Mouse (Mus musculus) cerebellum, adult 2 months (tissue): ENCODE data around the gene Aacs.

ENCODE experiments used
- CTCF ChIP-seq: fragments of 200-500 bp; IDR thresholded peaks from 2 replicates; pipeline ENCODE4 v1.5.1; 2011; ENCODE audit warnings: low read depth, mild to moderate bottlenecking, control low read depth, low read length, moderate library complexity, borderline replicate concordance; ENCODE audit not compliant: insufficient read depth
- POLR2A ChIP-seq: fragments of 200-500 bp; IDR thresholded peaks from 2 replicates; pipeline ENCODE4 v1.6.1; 2011; ENCODE audit warnings: low read length, control low read depth, borderline replicate concordance; ENCODE audit not compliant: insufficient read depth

DNA sequence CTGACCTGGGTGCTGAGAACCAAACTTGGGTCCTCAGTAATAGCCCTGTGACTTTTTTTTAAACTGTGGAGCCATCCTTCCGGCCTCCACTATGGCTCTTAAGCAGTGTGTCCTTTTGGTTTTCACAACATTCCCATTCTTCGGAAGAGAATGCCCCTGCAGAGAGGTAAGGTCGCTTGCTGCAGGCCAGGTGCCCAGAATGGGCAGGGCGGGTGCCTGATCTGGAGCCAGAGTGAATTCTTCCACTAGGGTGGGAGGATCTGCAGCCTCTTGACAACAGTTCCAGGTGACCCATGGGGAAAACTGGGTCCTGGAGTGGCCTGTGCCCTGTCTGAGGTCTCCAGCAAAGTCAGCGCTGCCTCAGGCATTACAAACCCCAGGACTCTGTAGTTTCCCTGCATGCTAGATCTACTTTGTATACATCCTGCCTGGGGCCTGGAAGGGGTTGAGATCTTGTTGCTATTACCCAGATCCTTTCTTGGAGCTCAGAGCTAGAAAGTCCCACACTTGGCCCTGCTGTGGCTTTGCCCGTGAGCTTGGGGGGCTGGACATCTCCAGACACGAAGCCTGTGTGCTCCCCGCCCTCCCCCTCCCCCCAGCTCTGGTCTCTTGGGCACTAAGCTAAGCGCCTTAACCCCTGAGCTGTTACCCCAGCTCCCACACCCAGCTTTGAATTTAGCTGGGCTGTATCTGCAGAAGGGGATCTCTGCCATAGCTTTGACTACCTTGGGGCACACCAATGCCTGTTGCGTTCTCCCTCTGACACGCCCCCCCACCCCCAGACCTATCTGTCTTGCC is 5.0 kb downstream of the Aacs start:
- TF ChIP-seq CTCF (no peak), POLR2A (no peak)
